Mouse (Mus musculus) retina, adult 2 months (tissue): ENCODE measurements at regions not wholly inside any gene's neighbourhood (a gene's known extent, or its start where the extent isn't known, plus 50 kb on each side); places are given as distances from the start of the nearest gene placed in this dataset.

Experiments
- DNase-seq: peaks from one replicate; pipeline ENCODE4 v3.0.0-alpha.2; 2012; ENCODE audit warnings: low read depth, low spot score

DNA sequence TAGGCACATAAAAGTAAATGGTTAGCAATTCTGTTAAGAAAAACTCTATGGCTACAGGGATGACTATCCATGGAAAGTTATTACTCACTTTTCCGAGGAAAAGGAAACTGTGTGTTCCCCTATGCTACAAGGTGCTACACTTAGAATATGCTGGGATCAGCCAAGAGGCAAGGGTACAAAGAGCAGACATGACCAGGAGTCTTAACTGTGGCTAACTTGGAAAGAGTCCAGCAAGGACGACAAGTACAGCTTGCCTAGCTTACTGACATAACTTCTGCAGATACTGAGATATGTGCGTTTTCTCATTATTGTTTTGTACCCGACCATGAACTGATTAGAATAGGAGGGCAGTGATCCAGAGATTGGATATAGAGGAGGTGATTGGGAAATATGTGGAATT is 296.4 kb downstream of the Gm16223 start:
- no peak for DNase-seq

DNA sequence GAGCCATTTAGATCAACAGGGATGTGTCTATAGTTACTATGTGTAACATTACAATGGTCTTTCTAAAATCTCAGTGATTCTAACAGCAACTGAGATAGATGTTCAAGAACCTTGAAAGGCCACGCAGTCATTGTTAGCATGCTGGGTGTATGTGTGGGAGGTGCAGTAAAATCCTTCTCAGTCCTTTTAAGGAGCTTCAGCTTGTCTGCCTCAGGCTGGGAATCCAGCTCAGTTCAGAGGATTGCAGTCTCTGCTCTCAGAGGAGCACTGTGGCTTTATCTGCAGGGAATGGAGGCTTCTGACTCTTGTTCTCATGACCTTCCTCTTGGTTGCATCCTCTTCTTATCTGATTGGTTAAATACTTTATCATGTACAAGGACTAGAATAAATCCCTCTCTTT is 320.2 kb downstream of the Gm16223 start:
- no peak for DNase-seq

DNA sequence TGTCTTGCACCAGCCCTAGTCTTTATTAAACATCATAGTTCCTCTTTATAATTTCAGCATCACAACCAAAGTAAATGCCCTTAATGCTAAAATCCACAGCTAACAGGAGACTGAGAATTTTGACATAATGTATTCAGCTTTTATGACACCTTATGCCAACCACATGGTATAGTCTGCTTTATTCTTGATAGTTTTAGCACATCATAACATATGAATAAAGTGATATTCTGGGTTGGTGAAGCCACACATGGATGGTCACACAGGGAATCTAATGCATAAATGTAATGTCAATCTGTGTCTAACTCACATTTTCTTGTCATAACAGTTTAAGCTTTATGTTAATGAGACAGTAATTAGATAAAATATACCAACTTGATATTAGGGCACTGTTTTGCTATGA is 328.9 kb downstream of the Gm16223 start:
- DNase-seq = no peak

DNA sequence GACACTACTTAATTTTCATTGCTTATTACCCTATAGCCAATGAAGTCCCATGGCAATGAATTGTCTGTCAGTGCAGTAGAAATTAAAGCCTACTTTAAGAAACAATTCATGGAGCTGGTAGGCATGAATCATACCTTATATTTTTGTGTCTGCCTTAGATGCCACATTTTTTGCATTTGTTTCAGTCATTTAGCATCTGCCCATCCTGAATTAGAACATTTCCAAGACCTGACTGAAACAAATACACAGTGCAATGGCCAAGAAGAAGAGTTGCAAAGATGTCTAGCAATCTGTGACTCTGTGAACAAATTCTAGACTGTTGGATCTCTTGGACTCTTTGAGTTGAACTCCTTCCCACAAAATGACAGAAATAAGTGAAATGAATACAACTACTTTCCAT is 342.2 kb downstream of the Gm16223 start:
- DNase-seq = no peak

DNA sequence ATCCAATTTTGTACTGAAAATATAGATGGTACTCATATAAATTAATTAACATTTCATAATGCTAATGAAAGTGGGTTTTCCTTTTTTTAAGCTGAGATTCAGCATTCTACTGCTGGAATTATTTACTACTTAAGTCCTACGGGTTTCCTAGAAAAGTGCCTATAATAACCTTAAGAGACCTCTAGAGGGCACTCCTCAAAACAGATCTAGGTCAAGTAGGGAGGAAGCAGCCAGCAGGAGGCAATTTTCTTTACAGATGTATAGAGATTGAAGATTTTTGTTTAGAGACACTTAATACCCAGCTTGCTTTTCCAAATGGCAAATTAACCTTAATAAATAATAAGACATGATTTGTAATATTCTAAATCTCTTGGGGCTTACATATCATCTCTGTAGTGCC is 344.5 kb downstream of the Gm16223 start:
- peak; percentile 11 for DNase-seq

DNA sequence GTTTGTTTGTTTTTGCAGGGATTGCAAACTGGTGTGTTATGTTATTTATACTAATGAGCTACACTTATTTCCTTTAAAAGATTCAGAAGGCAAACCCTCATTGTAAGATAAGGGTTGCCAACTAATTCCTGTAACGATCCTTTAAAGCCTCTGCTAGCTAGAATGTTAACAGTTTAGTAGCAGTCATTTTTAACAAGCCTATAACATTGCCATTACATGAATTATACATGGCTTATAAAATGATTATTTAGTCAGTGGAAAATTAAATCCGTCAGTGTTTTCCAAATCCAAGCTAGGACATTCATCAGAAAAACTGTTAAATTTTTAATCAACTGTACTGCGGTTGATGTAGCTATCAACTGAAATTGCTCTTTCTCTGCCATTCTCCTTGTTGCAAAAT is 358.1 kb downstream of the Gm16223 start:
- no peak for DNase-seq

DNA sequence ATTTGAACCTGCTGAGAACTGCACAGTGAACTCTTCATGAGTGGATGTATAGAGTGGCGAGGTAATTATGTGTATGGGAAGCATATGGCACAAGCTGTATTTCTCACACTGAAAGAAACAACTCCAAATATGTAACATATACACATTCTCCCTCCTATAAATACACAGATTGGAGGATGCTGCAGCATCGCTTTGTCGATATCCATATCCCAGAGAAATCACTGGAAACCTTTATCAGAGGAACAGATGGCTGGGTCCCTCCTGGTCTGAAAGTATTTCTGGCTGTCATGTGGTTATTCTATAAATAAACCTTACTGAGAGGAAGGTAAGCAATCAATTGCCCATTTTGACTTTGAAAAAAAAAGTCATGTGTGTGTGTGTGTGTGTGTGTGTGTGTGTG is 365.4 kb downstream of the Gm16223 start:
- DNase-seq = no peak

DNA sequence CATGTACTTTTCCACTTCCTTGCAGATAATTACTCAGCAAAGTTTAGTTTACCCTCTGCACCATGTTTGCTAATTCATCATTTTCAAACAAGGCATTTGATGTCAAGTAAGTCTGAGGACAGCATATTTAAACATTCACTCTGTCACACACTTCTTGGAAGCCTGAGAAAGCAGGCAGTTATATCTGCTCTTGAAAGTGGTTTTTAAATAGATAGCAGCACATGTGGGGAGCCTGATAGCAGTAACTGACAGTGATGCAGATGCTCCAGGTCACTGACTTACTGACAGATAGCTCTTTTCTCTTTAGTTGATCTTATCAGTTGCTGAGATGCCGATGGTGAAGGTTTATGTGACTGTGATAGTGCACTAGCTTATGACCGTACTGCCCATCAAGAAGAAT is 380.9 kb downstream of the Gm16223 start:
- DNase-seq = no peak

DNA sequence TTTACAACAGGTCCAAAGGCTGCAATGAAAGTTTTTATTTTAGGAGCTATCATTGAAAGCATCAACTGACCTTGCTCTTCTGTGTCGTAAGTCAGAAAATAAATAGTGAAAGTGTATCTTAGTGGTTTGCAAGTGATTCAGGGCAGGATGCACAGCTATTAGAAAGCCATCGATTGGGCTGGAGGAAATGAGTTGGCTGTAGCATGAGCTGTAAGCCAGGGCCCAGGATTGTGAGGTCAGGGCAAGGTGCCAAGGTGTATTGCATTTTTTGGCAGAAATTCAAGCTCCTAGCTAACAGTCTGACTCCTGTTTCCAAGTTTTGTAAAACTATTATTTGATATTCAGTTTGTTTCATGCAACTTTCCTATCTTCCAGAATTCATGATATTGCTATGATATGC is 381.8 kb downstream of the Gm16223 start:
- no peak for DNase-seq

DNA sequence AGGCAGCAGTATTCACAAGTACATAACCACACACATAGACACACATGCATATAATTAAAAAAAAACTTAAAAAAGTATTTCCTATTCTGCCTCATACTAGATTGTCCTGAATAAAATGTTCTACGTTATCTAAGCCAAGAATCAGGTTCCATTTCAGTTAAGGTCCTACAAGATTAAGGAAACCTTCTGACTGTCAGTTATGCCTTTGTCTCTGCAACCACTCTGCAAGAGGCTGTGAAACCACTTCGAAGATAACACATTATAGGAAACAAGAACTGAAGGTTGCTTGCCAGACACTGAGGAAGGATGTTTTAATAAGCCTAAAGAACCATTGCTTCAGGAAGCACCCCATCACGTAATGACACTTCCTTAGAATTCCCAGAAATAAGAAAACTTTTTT is 385.9 kb downstream of the Gm16223 start:
- no peak for DNase-seq

DNA sequence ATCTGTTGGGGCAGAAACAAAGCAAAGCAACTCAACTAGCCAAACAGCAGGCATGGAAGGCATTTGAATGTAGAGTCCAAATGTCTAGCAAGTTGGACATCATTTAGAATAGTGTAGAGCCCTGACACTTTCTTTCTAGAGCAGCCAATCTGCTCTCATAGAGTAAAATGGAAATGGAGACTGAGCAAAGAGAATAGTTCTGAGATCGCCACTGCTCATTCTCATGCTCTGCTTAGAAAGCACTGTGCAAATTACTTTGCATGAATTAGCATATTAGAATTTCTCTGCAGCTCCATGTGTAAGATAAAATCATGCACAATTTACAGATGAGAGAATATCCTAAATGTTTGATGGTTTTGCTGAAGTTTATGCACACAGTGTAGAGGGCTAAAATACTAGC is 393.4 kb downstream of the Gm16223 start:
- DNase-seq = no peak

DNA sequence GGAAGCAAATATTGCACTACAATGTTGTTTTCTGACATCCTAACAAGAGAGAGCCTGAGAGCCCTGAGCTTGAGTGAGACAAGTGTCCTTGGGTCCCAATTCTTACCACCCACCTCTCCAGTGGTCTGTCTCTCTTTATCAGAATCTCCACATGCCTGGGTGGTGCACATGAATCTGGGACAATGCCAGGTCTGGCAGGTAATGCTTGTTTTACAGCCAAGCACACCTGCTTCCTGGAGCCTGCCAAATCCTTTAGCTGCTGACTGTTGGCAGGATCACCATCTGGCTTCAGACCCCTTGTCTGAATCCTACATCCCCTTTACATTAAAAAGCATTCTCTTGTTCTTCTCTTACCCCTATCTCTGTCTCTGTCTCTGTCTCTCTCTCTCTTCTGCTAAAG is 397.1 kb downstream of the Gm16223 start:
- no peak for DNase-seq

DNA sequence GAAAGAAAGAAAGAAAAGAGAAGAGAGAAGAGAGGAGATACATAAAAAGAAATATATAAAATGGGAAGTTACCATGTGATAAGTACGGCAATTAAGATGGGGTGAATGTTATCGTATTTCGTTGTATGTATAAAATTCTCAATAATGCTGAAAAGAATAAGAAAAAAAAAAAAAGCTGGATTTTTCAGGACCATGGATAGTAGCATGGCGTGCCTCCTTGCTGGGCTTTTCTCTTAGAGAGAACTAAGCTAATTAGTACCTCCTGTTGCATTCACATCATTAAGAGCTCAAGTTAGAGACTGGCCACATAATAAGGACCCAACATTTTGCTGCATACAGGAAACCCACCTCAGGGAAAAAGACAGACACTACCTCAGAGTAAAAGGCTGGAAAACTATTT is 405.7 kb downstream of the Gm16223 start:
- no peak for DNase-seq

DNA sequence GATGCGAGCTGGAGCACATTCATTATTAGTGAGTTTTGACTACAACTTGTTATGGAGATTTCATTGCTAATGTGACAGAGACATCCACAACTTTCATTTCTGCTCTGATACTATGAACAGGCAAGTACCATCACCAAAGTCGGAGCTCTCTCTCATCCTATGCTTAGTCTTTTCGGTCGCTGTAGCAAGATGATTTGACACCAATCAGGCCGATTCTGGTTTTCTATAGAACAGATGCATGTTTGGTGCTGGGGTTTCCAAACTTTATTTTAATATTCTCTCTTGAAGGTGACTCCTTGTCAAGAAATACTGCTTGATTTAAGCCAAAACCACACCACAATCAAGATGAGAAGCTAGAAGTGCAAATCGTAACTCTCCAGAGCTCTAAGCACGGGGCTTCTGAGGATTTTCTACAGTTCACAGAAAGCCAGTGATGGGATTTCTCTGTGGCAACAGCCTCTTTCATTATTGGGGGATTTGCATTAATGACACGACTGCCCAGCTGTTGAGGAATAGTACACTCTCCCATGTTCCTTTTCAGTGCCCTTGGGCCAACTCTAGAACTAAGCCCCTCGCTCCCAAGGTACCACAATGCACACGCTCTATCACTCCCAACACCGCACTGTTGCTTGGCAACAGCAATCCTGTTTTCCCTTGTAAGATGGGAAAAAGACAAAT is 434.5 kb downstream of the Gm16223 start:
- DNase-seq = no peak

DNA sequence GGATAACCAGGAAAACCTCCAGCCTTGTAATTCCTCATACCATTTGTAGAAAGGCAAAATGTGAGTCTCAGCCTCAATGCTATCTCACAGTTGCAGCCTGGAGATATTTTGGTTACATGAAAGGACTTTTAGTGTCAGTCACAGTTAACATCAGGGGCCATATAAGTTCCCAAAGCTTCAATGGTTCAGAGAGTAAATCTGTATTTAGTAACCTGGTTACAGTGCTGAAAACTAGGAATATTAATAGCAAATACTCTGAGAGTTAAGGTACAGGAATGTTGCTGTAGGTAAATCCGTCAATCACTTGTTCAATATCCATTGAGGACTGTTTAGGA is 435.0 kb downstream of the Gm16223 start:
- no peak for DNase-seq

DNA sequence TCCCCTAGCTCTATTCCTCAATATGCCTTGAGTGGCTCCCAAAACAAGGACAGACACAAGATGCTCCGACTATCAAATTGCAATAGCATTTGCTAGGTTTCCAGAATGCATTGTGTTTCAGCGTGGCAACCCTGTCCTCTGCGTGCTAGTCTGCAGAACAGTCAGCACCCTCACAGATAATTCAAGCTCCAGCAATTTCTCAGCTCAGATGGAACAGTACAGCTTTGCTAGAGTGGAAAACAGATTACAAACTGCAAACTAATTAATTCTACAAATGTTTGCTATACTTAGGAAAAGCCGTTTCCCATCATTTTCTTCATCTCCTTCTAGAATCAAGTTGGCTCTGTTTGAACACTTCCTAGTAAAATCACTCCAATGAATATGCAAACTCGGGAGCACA is 441.4 kb downstream of the Gm16223 start:
- no peak for DNase-seq

DNA sequence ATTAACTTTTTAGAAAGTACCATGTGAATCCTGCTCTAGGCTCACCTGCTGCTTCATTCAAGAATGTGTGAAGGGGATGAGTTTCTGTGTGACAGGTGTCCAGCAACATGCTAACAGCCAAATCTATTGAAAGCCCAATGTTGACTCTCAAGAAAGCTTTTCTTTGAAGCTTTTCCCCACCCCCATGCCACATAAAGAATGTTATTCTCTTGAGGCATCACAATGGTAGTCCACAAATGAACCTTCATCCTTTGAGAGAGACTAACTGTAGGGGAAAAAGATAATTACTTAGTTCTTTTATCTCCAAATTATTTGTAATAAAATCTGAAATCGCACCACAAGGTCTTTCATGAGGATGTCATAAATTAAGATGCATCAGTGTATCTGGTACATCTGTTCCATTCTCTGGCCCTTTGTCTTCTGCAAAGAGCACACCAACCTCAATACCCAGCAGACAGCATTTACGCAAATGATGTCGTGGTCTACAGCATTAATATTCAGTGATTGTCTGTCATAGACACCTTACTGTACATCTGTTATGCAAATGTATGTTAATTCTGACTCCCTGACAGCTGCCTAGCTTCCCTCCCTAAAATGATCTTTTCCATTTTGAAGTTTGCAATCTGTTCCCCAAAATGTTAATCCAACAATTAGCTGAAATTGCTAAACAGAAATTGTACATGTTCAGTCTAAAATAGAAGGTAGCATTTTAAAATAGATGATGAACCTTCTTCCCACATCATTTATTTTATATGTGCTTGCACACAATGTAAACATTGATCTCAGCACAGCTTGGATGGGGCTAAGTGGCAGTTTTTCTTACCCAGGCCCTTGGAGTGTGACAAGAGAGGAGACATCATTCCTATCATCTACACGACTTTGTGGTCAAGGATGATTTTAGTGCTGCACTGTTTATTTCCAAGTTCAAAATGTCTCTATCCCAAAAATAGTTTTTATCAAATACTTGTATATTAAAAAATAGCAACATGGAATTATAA is 455.7 kb downstream of the Gm16223 start:
- DNase-seq = no peak

DNA sequence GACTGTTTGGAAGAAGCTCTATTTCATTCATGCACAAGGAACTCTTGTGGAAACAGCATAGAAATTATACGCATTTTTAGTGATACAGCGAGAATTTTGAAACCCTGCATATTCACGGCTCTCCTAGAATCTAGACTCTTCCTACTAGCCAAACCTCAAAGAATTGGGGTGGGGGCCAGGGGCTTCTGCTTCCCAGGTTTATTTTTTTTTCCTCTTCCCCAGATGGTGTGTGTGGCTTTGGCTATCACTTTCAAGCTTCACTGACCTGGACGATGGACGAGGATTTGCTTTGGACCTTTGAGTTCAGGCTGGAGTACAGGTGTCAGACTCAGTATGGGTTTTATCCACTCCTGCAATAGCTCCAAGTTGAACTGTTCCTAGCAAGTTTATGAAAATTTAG is 457.7 kb downstream of the Gm16223 start:
- no peak for DNase-seq

DNA sequence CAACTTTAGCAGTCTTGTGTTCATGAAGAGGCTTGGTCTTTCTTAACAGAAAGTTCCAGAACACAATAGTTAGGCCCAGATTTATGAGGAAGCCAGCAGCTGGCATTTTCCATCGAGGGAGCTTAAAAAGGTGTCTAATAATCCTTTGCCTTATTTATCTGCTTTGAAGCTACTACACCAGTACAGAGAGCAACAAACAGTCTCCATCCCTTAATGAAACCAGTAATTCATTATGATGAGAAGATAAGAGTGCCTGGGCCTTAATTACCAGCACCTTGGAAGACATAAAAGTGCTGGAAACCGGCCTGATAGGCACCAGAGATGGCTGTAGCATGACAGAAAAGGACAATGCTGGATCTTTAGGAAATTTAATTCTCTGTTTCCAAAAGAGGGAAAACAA is 492.8 kb downstream of the Gm16223 start:
- no peak for DNase-seq

DNA sequence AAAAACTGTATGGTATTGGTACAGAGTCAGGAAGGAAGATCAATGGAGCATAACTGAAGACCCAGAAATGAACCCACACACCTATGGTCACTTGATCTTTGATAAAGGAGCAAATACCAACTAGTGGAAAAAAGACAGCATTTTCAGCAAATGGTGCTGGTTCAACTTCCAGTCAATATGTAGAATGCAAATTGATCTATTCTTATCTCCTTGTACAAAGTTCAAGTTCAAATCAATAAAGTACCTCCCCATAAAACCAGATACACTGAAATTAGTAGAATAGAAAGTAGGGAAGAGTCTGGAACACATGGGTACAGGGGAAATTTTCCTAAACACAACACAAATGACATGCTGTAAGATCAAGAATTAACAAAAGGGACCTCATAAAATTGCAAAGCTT is 495.6 kb downstream of the Gm16223 start:
- no peak for DNase-seq

DNA sequence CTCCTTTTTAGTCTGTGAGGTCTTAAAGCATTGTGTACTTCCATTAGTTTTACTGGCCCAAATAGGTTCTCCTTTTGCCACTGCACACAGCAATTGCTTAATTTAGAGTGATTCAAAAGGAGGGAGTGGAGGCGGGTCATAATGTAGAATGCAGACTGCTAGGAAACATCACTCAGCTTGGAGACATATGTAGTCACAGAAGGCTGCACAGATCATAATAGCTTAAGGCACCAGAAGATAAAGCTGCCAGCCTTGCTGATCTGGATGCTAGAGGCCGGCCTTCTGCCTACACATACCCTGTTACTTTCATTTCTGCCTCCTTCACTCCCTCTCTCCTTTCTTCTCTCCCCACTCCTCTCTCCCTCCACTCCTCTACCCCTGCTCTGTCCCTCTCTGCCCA is 508.2 kb downstream of the Gm16223 start:
- DNase-seq = no peak

DNA sequence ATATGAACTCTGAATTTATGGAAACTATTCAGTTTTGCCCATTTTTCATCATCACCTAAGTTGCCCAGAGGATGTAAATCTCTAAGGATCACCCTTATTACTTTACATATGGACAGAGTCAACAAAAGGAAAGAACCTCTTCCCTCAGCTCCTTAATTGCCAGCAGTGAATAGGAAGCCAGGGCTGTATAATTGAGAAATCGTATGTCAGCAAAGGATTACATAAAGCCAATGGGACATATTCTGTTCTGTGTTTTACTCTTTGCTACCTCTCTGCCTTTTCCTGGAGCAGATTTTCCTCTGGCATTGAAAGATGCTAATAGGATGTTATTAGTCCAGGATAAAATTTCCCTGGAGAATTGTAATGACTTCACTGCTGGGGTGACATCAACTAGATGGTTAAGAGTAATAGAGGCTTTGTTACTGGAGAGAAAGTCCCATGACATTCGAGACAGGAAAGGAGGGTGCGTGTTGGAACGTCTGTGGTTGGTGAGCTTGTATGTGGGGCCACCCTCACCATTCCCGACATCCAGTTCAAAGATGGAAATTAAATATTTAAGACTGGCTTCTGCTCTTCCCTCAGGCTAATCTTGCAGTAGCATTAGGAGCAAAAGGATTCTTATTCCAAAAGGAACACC is 510.6 kb downstream of the Gm16223 start:
- no peak for DNase-seq

DNA sequence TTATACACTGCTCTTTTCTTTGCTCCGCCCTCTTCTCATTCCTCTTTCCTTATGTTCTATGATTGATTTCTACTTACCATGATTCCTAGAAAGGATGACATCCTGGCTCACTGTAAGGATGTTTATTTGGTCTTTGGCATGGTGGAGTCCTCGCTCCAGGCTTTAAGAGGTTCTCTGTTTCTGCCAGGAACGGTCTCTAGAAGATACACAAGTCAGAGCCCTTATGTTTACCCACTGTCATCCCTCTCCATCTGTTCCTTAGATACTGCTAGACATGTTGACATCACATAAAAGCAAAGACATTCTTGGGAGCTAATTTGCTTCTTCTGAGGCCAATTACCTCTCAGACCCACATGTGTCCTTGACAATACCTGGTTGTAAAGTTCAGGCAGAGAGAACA is 552.9 kb downstream of the Gm16223 start:
- no peak for DNase-seq
